Mouse (Mus musculus) spleen, postnatal 4 days (tissue): Measurements from ENCODE around the gene Dennd4b.
A peak's percentile ranks its signal among the peaks of the same experiment; 100 is the strongest.
"Not testable (repeated sequence)": the region's sequence is repeated elsewhere in the genome, so short reads cannot be mapped to it uniquely, and the experiment has no call there.

ENCODE experiments used
- DNase-seq, 2 experiments: peaks; one replicate each; pipeline ENCODE4 v3.0.0; 2022; ENCODE audit warnings: low spot score in 2 of 2

The Dennd4b gene

GRCm38 (mm10) chr3:90253174-90253573 is 11.8 kb upstream of the Dennd4b start:
- DNase-seq: not testable (repeated sequence)

- DNase-seq: peak; percentile 92 to 94
These were observed 11.1 kb upstream of the Dennd4b start, which contains the start of gene Crtc2 for GRCm38 (mm10) chr3:90253653-90254418. Gene Crtc2, plus strand, starts transcription at chr3:90254163.

GRCm38 (mm10) chr3:90254419-90255193 is 10.4 kb upstream of the Dennd4b start:
- no peak for DNase-seq

GRCm38 (mm10) chr3:90255194-90255565 is 9.8 kb upstream of the Dennd4b start:
- DNase-seq: no peak

GRCm38 (mm10) chr3:90255784-90256353 is 9.1 kb upstream of the Dennd4b start:
- DNase-seq: no peak

- no peak for DNase-seq
These were observed 8.1 kb upstream of the Dennd4b start for GRCm38 (mm10) chr3:90256731-90257530.

GRCm38 (mm10) chr3:90258521-90258920 is 6.5 kb upstream of the Dennd4b start:
- no peak for DNase-seq

- peak in 1 of 2 experiments; percentile 58 for DNase-seq
These were observed 1.7 kb upstream of the Dennd4b start for GRCm38 (mm10) chr3:90263121-90263771.

GRCm38 (mm10) chr3:90264687-90265033 is 325 bp upstream of the Dennd4b start:
- no peak for DNase-seq

GRCm38 (mm10) chr3:90265932-90266741 is 1.2 kb downstream of the Dennd4b start:
- DNase-seq: peak; percentile 55 to 82

GRCm38 (mm10) chr3:90266901-90267775 is 2.2 kb downstream of the Dennd4b start:
- DNase-seq: no peak

GRCm38 (mm10) chr3:90268190-90268589 is 3.2 kb downstream of the Dennd4b start:
- DNase-seq: no peak

GRCm38 (mm10) chr3:90268971-90269370 is 4.0 kb downstream of the Dennd4b start:
- DNase-seq: no peak

- no peak for DNase-seq
These were observed 5.8 kb downstream of the Dennd4b start for GRCm38 (mm10) chr3:90270784-90271183.

- no peak for DNase-seq
These were observed 7.2 kb downstream of the Dennd4b start for GRCm38 (mm10) chr3:90272170-90272569.

- DNase-seq: no peak
These were observed 8.9 kb downstream of the Dennd4b start for GRCm38 (mm10) chr3:90273855-90274254.

- DNase-seq: no peak
These were observed 10.3 kb downstream of the Dennd4b start for GRCm38 (mm10) chr3:90275286-90275685.

GRCm38 (mm10) chr3:90276858-90277257 is 11.9 kb downstream of the Dennd4b start:
- no peak for DNase-seq

GRCm38 (mm10) chr3:90277793-90278192 is 12.8 kb downstream of the Dennd4b start:
- no peak for DNase-seq
